Mouse (Mus musculus) olfactory bulb, adult 2 months (tissue): ENCODE measurements at regions not wholly inside any gene's neighbourhood (a gene's known extent, or its start where the extent isn't known, plus 50 kb on each side); places are given as distances from the start of the nearest gene placed in this dataset.

Experiments
- H3K27ac ChIP-seq: fragments of 200-500 bp; 2 replicates; pipeline ENCODE4 v1.5.1; 2012; ENCODE audit warnings: low read depth, low read length; ENCODE audit not compliant: insufficient read depth
- H3K4me1 ChIP-seq: fragments of 200-500 bp; 2 replicates; pipeline ENCODE4 v1.6.1; 2012; ENCODE audit warnings: low read length; ENCODE audit not compliant: control insufficient read depth, insufficient read depth
- H3K4me3 ChIP-seq: fragments of 200-500 bp; 2 replicates; pipeline ENCODE4 v1.5.1; 2012; ENCODE audit warnings: mild to moderate bottlenecking, low read depth, low read length, moderate library complexity; ENCODE audit not compliant: insufficient read depth
- CTCF ChIP-seq: fragments of 200-500 bp; IDR thresholded peaks from 2 replicates; pipeline ENCODE4 v1.5.1; 2012; ENCODE audit warnings: low read depth, mild to moderate bottlenecking, low read length, moderate library complexity; ENCODE audit not compliant: insufficient read depth
- POLR2A ChIP-seq: fragments of 200-500 bp; IDR thresholded peaks from 2 replicates; pipeline ENCODE4 v1.6.1; 2012; ENCODE audit warnings: mild to moderate bottlenecking, low read depth, low read length, moderate library complexity; ENCODE audit not compliant: insufficient read depth
- WGBS: fragments of 180-500 bp; shearing (Covaris S2); methylation state at CpG from one replicate; pipeline ENCODE4 v1.1.7; 2018; 5-methylcytosine and 5-hydroxymethylcytosine counted together

GRCm38 (mm10) chr2:147929031-147929711, 117.6 kb downstream of the Foxa2 start:
- WGBS = 56% methylated on average over 5 of the region's 5 CpGs
- TF ChIP-seq CTCF (no peak), POLR2A (no peak)

GRCm38 (mm10) chr2:147927792-147928670, 118.7 kb downstream of the Foxa2 start:
- 28% methylated on average over 10 of the region's 10 CpGs for WGBS
- Histone ChIP-seq H3K4me1 (peaks cover 2% of the 10 kb centered on the region; the same call in 1 of the 2 replicates), H3K27ac (no peak overlapping the region), H3K4me3 (no peak overlapping the region)
- TF ChIP-seq POLR2A (no peak), CTCF (no peak)

More at GRCm38 (mm10) chr2:147929031-147929711, 117.6 kb downstream of the Foxa2 start:
- H3K4me3 ChIP-seq = no peak overlapping the region
- H3K27ac ChIP-seq = no peak overlapping the region
- H3K4me1 ChIP-seq = peaks cover 2% of the 10 kb centered on the region; the same call in 1 of the 2 replicates

- Histone ChIP-seq H3K4me1 (peaks cover 2% of the 10 kb centered on the region; the same call in 1 of the 2 replicates), H3K4me3 (no peak overlapping the region), H3K27ac (no peak overlapping the region)
- TF ChIP-seq CTCF (no peak), POLR2A (no peak)
- WGBS = 97% methylated on average over 3 of the region's 3 CpGs
Observed at GRCm38 (mm10) chr2:147926861-147927260, 119.9 kb downstream of the Foxa2 start.

- WGBS = 73% methylated on average over 6 of the region's 6 CpGs
- Histone ChIP-seq H3K4me3 (no peak overlapping the region), H3K4me1 (no peaks in the 10 kb centered on the region), H3K27ac (no peak overlapping the region)
- no peak for TF ChIP-seq POLR2A
- no peak for TF ChIP-seq CTCF
Observed at GRCm38 (mm10) chr2:147907341-147907740, 139.4 kb downstream of the Foxa2 start.

DNA sequence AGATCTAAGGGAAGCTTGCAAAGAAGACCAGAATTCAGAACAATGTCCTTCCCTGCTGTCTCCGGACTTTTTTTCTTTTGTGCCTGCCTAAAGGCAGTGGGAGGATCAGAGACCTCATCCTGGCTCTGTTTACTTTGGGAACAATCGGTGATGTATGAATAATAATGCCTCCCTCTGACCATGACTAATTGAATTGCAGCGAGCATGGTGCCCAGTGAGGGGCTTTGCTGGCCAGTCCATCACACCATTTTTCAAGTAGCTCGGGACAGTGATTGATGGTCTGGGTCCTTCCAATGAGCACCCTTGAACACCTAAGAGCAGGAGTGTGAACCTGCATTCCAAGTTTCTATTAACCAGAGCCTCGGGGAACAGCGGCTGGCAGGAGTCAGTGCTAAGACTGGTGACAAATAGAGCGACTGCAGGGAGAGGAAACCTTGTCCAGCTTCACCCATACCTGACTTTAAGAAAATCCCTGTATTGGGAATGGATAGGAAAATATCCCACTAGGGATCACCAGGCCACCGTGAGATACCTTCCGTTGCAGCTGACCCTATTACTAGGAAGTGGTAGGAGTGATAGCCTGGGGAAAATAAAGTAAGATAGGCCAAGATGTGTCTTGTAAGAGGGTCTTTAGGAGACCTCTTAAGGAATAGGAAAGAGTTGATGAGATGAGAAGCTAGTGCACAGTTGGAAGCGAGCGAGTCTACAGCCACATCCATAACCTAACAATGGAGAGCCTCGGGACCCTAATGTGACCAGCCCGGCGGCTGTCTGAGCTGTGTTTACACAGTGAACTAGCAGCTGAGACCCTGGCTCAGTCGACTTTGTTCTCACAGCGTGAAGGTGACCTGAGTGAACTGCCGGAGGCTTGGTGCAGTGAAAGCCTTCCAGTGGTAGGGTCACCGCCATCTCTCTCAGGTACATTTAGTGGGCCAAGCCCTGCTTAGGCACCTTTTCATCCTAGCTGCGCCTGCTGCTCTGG, 140.7 kb downstream of the Foxa2 start:
- 38% methylated on average over 19 of the region's 19 CpGs for WGBS
- H3K4me3 ChIP-seq = no peak overlapping the region

GRCm38 (mm10) chr2:147905118-147905517, 141.7 kb downstream of the Foxa2 start:
- H3K4me3 ChIP-seq = no peak overlapping the region
- no peaks in the 10 kb centered on the region for H3K4me1 ChIP-seq
- WGBS = 45% methylated on average over 3 of the region's 3 CpGs
- no peak overlapping the region for H3K27ac ChIP-seq
- TF ChIP-seq POLR2A (no peak), CTCF (no peak)

More for the DNA sequence above, 140.7 kb downstream of the Foxa2 start:
- H3K27ac ChIP-seq = no peak overlapping the region
- TF ChIP-seq POLR2A (no peak), CTCF (no peak)
- H3K4me1 ChIP-seq = no peaks in the 10 kb centered on the region

DNA sequence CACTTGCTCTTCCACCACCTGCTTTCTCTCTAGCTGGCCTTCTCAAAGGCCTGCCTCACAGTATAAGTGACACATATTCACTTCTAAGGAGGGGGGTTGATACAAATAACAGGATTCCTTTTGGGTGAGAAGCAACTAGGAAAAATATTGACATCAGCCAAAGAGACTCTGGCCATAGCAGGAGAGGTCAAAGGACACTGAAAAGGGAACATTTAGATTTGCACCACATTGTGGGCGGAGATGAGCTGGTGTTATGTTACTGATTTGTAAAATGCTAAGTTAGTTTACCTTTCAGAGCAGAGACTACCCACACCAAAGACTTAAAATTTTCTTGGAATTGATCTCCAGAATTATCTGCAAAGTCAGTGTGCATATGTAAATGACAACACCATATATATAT, 147.5 kb downstream of the Foxa2 start:
- Histone ChIP-seq H3K4me1 (no peaks in the 10 kb centered on the region), H3K27ac (no peak overlapping the region), H3K4me3 (no peak overlapping the region)
- 86% methylated on average over 1 of the region's 1 CpGs for WGBS
- TF ChIP-seq CTCF = no peak
- TF ChIP-seq POLR2A = no peak

DNA sequence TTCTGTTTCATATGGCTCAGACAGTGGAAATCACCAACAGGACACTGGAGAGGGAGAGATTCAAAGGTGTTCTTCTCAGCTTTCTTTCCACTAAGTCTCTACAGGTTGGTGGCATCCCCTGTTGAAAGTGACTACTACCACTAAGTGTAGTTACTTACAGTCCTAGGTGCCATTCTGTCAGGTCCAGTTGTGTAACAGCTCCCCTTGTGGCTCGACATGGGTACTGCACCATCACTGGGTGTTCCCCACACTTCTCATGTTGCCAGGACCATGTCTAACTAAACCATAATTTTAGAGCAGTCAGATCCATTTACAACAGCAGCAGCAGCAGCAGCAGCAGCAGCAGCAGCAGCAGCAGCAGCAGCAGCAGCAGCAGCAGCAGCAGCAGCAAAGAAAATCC, 151.1 kb downstream of the Foxa2 start:
- WGBS = 0% methylated on average over 1 of the region's 1 CpGs
- TF ChIP-seq POLR2A (no peak), CTCF (no peak)

GRCm38 (mm10) chr2:147894213-147894612, 152.6 kb downstream of the Foxa2 start:
- Histone ChIP-seq H3K27ac (no peak overlapping the region), H3K4me1 (no peaks in the 10 kb centered on the region), H3K4me3 (no peak overlapping the region)
- TF ChIP-seq CTCF = no peak
- TF ChIP-seq POLR2A = no peak
- WGBS = 42% methylated on average over 1 of the region's 1 CpGs

More for the DNA sequence above, 151.1 kb downstream of the Foxa2 start:
- Histone ChIP-seq H3K4me3 (no peak overlapping the region), H3K27ac (no peak overlapping the region), H3K4me1 (no peaks in the 10 kb centered on the region)
